Mouse (Mus musculus) spleen, adult 12 weeks (tissue): ENCODE measurements around the gene Cstad.

Experiments used
- DNase-seq: peaks from one replicate; pipeline ENCODE4 v3.0.0; 2022; ENCODE audit warnings: low spot score

Gene Cstad

DNA sequence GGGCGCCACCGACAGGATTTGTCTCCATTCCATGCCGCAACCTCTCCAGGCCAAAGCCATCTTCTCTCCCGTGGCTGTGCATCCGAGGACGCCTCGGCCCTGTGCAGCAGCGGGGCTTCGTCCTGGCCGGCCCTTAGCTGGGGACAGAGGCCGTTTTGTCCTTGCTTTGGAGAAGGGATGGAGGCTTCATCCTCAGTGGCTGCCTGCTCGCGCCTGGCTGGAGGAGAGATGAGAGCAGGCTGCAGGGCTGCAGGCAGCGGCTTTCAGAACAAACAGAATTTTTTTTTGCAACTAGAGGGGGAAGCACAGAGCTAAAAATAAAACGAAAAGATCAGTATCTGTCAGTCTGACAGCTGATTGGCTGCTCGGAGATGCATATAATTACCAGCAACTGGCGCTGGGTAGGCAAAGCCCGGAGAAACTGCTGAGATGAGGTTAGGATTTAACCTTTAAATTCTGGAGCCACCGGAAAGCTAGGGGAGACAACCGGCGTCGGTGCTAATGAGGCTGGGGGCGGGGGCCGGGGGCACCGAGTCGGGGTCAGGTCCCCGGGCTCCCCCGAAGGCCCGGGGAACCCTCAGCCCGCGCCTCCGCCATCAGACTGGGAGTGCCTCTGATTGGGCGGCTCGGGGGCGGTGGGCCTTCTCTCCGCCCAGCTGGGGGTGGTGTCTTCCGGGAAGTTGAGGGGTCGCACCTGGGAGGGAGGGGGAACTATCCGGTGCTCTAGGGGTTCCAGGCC, at the start of gene Cstad:
Cstad (plus strand) TSS at position 400 of the 739 bp plus-strand sequence.
- DNase-seq, result peak; percentile 18

GRCm38 (mm10) chr2:30545706-30546105, 49.1 kb upstream of the Cstad start:
- no peak for DNase-seq

- DNase-seq, result no peak
These were observed 48.6 kb upstream of the Cstad start for GRCm38 (mm10) chr2:30546219-30546618.

- no peak for DNase-seq
These were observed 47.2 kb upstream of the Cstad start for GRCm38 (mm10) chr2:30547455-30548217.

DNA sequence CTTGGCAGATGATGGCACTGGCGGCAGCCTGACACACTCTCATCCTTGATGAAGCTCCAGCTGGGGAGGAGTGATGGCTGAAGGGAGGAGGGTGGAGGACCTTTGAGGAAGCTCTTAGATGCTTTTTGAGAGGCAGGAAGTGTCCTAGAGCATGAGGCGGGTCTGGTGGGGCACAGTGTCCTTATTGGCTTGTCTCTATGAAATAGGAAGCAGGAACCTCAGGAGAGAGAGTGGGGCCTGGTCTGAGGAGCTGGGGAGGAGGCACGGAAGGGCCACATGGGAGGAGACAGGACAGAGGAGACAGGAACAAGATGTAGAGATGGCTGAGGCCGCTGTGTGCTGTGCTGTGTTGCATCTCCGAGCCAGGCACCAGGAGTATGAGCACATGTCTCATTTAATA, 43.3 kb upstream of the Cstad start:
- no peak for DNase-seq

DNA sequence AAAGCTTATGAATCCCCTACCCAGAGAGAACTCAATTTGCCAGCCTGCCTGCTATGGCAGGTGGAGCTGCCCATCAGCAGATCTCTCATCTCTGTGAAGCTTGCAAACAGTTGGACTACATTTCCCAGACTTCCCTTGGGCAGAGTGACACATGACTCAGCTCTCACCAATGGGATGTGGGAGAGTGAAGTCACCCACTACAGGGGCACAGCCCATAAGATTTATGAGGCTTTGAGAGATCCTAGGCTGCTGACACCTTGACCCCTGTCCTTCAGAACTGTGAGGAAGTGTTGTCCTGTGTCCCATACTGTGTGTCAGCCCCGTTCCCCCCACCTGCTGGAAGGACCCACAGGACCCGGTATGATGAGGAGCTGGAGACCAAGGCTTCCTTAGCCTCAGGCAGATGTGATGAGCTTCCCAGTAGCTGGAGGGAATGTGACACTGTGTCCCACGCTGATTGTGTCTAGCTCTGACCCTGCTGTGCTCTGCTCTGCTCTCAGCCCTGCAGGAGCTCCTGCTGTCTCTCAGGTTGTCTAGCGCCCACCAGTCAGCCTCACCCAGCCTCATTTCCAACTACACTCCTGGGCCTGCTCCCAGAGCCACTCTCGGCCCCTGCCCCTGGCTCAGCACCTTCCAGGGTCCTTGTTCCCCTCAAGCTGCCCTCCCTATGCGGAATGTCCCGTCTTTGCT, 40.8 kb upstream of the Cstad start:
- DNase-seq, result no peak

GRCm38 (mm10) chr2:30555257-30555656, 39.6 kb upstream of the Cstad start:
- DNase-seq, result no peak

DNA sequence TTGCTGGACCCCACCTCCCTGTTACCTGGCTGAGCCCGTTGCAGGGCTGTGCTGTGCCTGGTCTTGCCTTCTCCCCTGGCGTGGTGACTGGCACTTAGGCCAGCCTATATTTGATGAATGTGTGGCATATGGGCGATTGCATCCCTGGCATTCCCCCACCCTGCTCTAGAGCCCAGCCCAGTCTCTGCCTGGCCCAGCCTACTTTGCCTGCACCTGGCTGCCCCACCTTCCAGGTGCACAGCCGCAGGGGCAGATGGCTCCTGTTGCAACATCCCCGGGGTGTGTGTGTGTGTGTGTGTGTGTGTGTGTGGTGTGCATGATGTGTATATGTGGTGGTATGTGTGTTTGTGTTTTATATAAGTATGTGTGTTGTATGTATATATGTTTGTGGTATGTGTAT, 38.3 kb upstream of the Cstad start:
- DNase-seq, result no peak

GRCm38 (mm10) chr2:30559552-30559951, 35.3 kb upstream of the Cstad start:
- no peak for DNase-seq

DNA sequence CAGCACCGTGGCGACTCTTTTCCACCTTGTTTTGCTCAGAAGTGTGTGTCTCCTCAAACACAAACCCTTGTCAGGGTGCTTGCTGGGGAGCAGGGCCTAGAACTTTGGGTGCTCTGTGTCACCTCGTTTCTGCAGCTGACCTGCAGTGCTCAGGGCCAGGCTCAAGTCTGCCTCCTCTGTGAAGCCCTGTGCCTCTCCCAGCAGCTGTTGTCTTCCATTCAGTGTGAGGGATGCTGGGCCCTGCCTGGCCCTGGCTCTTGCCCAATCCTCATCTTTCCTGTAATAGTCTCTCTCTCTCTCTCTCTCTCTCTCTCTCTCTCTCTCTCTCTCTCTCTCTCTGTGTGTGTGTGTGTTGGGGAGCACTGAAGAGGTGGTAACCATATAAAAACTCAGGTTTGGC, 32.3 kb upstream of the Cstad start:
- DNase-seq, result no peak

GRCm38 (mm10) chr2:30571647-30572046, 23.2 kb upstream of the Cstad start:
- DNase-seq, result no peak

DNA sequence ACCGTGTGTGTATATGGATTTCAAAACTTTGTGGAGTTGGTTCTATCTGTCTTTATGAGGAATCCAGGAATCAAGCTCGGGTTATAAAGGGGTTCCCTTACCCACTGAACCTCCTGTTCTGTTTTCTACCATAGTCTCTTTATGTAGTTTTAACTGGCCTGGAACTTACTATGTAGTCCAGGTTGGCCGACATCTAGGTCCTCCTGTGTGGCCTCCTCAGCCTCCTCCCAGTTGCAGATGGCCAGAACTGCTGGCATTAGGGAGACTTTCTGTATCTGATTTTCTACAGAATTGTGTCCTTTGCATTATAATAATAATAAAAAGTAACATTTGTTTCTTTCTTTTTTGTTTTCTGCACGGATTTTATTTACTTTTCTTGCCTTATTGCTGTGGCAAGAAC, 21.3 kb upstream of the Cstad start:
- DNase-seq, result no peak

- DNase-seq, result no peak
These were observed 17.8 kb upstream of the Cstad start for GRCm38 (mm10) chr2:30577010-30577409.

DNA sequence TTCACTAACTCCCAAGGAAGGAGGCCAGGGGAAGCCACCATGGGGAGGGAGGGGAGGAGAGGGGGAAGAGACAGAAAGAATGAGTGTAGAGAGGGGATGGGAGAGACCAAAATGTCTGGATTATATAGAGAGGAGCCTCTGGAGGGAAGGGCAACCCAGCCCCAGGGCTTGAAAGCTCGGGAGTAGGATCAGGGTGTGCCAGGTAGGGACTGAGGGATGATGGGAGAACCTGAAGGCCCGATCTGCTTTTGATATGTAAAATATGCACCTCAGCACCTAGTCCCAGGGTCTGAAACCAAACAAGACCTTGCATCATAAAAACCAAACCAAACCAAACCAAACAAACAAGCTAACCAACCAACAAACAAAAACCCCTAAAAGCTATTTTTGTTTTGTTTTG, 16.8 kb upstream of the Cstad start:
- no peak for DNase-seq

- peak; percentile 18 for DNase-seq
These were observed 7.7 kb upstream of the Cstad start for GRCm38 (mm10) chr2:30587161-30587560.

DNA sequence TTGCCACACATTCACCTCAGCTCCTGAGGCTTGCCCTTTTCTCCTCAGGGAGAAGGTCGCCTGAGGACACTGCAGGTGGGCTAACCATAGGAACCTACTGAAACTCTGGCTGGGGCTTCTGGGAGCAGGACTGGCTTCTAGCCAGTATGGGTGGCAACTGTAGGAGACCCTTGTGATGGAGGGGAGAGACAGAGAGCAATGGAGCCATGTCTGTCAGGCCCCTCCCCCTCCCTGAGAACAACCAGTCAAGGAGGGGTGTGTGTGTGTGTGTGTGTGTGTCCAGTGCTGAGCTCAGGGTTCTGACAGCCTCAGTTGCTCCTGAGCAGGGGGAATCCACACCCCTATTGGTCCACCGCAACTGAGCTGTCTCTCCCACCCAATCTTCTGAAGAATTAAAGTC, 7.2 kb upstream of the Cstad start:
- DNase-seq, result no peak

- DNase-seq, result no peak
These were observed 5.8 kb upstream of the Cstad start for GRCm38 (mm10) chr2:30588985-30589511.

DNA sequence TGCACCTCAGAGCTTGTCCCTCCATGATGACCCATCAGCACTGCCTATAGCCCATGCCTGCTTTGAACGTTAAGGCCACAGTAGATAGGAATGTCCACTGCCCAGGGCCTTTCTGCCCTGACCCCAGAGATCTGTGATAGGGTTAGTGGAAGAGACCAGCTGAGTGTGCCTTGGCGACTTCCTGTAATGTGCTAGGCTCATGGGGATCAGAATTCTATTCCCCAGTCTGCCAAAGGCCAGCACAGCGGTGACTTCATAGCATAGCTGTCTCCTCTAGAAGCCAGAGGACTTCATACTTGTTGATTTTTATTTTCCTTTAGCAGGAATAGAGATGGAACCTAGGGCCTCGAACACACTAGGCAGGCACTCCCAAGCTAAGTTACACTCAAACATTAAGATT, 5.1 kb upstream of the Cstad start:
- no peak for DNase-seq

GRCm38 (mm10) chr2:30590909-30591308, 3.9 kb upstream of the Cstad start:
- DNase-seq, result no peak

DNA sequence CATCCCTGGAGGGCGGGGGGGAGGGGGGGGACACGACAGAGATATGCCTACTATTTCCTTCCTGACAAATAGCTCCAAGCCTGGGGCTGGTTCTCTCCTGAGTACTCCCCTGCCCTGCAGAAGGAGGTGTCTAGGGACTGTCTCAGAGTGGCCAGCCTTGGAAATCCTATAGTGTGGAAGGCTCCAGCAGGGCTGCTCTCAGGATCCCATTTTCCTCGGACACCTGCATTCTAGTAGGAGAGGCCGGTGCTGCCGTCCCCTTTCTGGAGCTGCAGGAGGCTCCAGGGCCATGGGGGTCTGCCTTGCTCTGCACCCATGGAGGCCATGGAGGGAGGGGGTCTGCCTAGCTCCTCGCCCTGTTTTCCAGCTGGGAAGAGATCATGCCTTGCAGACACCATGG, 2.4 kb upstream of the Cstad start:
- DNase-seq, result no peak

DNA sequence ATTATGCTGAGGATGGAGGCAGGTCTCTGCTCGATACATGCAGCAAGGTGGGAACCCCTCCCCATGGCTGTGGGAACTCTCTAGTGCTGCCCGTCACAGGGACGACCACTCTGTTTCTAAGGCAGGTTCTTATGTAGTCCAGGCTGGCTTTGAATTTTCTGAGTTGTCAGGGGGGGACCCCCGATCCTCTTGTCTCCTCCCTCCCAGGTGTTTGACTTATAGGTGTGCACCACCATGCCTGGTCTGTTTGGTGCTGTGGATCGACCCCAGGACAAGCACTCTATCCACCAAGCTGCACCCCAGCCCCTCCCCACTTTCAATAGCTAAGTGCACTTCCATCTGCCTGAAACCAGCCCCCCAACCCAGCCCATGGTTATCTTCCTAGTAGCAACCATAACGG, 1.9 kb upstream of the Cstad start:
- no peak for DNase-seq

GRCm38 (mm10) chr2:30593636-30594310, 1.1 kb upstream of the Cstad start:
- no peak for DNase-seq
